Mouse (Mus musculus): ENCODE measurements around the gene Nupr1.

DNA sequence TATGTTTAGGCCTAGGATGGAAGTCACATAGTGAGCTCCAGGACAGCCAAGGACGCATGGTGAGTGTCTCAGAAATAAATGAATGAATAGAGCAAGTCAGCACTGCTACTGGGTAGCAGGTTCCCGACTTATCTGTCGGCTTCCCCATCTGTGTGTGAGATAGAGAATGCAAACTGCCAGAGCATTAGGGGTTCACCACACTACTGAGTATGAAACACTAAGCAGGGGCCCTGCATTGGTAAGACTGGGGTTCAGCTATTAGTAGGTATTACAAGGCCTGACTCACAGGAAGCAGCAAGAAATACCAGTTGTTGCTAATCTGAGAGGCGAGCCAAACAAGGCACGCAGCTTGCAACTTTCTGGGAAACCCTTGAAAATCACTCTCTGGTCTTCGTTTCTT is 31.7 kb downstream of the Nupr1 start:
- no peak for TF ChIP-seq CTCF (conservative IDR thresholded peaks at IDR 0.05; ENCODE audit: low read length)
- TF ChIP-seq POU5F1 (IDR thresholded peaks at IDR 0.05; ENCODE audit: borderline replicate concordance, low read length): no peak
